Comparison of ENCODE assay signal across 20 mouse cellular contexts in the genomic region with DNA sequence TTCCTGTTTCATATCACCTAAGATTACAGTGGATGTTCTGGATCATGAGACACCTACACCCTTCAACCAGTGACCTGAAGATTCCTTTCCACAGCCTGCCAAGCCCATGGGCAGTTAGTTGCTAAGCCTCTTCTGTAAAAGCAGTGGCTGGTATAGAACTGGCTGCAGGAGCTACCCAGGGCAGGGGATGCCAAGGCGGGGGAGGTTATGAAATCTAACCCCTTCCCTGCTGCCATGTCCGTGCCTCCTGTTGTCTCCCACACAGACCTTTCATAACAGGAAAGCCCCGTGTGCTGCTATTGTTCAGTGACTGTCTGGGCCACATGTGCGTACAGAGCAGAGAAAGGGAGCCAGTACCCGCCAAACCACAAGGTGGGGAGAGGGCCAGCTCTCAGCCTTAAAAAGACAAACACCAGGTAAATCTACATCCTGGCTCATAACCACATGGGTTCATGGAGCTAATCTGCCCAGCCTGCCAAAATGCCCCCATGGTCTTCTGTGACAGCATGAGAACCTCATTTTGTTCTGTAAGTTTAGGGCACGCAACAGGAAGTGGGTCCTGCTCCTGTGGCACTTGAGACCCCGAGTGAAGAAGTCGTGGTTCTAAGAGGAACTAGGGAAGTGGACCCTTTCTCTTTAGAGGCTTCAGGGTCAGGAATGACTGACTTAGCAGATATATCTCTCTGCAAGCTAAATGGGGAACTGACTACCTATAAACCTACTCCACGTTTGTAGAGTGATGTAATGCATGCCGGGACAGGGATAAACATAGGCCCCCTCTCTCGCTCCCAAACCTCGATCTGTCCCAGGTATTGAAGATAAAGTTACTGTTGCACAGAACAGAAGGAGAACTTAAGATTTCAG. TPM values are rescaled to one million over a fixed set of nuclear protein-coding genes. Genes with fewer than 3 reads are reported as not detected.
DNase-seq lines count a peak whose midpoint lies in the region; ATAC-seq lines count a peak whose summit lies in the region.
"Had no signal": no experiment of that assay in that cellular context is flagged by ENCODE, and none has a peak within 500 bp of the region (broad histone marks: within the 10 kb centered on the region; RNA-seq: fewer than 3 reads in every experiment).

No protein-coding gene starts in this region.

- peak; percentile 71 for ATAC-seq in common myeloid progenitor, adult 5-6 weeks (replicated peaks; ENCODE audit: low read depth, poor library complexity, severe bottlenecking)
- ATAC-seq: activated CD4-positive, CD25-positive, alpha-beta regulatory T cell, adult 4 months; forebrain, embryonic 13.5 days; forebrain, postnatal 0 days; hindbrain, embryonic 16.5 days; Patski had no signal

- peak; percentile 5 for DNase-seq in thymus, postnatal 25 days
- no peak for DNase-seq in thymus, postnatal 36 days
- DNase-seq in induced T-regulatory cell, adult 2 months (ENCODE audit: low read depth): peak; percentile 1
- no peak for DNase-seq in yolk sac, embryonic 10.5 days (ENCODE audit: low spot score)
- DNase-seq in natural killer cell, adult 2 months (ENCODE audit: low spot score in 2 of 2): no peak
- no peak for DNase-seq in adrenal gland, postnatal 14 days
- DNase-seq: adrenal gland, postnatal 25 days; B cell, adult 2 months; cerebellum, adult 18-20 months; cerebellum, adult 9-11 months; cerebellum, postnatal 36 days; forebrain, postnatal 0 days; gastrocnemius, postnatal 14 days; kidney, adult 11 months had no signal

RNA-seq across cellular contexts. Expression of a gene that starts 50.4 kb away (rescaled TPM):
- total RNA-seq in common myeloid progenitor, adult 5-6 weeks (2017): 0.09 TPM in 1 of 2 replicates, not detected in the other
- 0.11 and 0.23 TPM in 2 replicates for total RNA-seq in adrenal gland, postnatal 14 days (2021)
- total RNA-seq: CH12.LX had no signal

Comparison
In these comparisons a context has a peak if more than half of its experiments do, and no peak if none do; other contexts are left out.
1. DNase-seq: peak in thymus, postnatal 25 days (single experiment) and induced T-regulatory cell, adult 2 months (single experiment); none in thymus, postnatal 36 days (0 of 2), yolk sac, embryonic 10.5 days (single experiment), natural killer cell, adult 2 months (0 of 2) and adrenal gland, postnatal 14 days (single experiment).